Mouse (Mus musculus) E14TG2a.4 (cell line): ENCODE measurements around the gene Pla2g4e.

Experiments
- CTCF ChIP-seq: conservative IDR thresholded peaks from 2 replicates; pipeline ENCODE4 v1.5.1; 2014; ENCODE audit warnings: low read length
- NANOG ChIP-seq: IDR thresholded peaks from 2 replicates; pipeline ENCODE4 v1.6.1; 2014; ENCODE audit warnings: borderline replicate concordance, low read length, mixed read lengths

DNA sequence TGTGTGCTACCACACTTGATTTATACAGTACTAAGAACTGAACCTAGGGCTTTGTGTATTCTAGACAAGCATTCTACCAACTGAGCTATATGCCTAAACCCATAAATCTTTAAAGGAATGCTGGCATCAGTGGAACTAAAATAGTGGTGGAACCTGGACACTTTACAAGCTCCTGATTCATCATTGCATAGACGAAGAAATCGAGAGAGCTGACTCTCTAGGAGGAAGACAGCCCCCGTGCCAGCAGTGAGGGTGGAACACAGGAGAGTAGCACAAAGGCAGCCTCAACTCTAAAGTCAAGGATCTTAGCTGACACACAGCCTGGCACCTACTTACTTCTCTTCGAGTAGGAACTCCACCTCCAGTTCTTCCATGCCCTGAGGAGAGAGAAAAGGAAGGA is 57.0 kb downstream of the Pla2g4e start:
- TF ChIP-seq CTCF: no peak
- no peak for TF ChIP-seq NANOG
